Mouse (Mus musculus) frontal cortex, postnatal 25 days (tissue): Measurements from ENCODE around the gene Rcl1.

Source experiments
- DNase-seq, 2 experiments: peaks; one replicate each; pipeline ENCODE4 v3.0.0; 2022; ENCODE audit warnings: low spot score in 2 of 2

Rcl1 gene

GRCm38 (mm10) chr19:29150038-29150437 is 48.9 kb downstream of the Rcl1 start:
- DNase-seq = no peak

DNA sequence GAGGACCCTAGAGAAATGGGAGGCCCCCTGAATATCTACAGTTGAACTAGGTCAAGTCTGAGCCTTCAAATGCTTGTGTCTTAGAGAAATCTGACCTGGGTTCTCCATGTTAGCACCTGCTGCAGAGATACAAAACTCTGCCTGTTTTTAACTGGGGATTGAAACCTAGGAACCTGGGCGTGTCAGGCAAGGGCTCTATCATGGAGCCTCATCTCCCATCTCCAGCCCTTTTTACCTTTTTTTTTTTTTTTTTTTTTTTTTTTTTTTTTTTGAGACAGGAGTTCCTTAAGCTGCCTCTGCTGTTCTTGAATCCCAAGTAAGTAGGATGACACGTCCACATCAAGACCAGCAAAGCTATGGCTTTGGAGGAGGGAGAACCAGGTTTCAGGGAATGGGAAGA is 50.3 kb downstream of the Rcl1 start:
- DNase-seq = no peak

DNA sequence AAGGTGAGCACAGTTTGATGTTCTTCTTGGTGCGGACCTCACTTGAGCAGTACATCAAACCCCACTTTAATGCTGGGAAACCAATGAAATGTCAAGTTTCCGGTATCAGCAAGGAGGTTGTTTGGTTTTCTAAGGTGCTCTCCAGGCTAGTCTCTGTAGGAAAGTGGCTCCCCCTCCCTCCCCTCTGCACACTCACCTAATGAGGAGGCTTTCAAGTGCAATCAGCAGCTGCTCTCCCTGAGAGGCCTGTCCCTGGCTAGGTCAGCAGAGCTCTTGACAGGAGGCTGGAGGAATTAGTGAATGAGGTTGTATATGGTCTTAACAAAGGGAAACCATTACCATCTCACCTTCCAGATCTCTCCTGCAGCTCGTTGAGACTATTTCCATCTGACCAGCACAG is 54.4 kb downstream of the Rcl1 start:
- no peak for DNase-seq

DNA sequence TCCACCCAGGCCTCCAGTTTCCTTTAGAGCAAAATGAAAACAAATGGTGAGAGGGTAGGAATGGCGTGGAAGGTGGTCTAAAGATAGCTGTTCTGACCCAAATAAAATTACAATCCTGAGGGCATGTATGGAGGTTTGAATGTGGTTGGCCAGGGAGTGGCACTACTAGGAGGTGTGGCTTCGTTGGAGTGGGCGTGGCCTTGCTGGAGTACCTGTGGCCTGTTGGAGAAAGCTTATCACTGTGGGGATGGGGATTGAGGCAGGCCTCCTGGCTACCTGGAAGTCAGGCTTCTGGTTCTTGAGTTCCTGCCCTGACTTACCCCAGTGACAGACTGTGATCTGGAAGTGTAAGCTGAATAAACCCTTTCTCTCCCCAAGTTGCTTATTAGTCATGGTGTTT is 55.2 kb downstream of the Rcl1 start:
- no peak for DNase-seq

GRCm38 (mm10) chr19:29157678-29158466 is 56.7 kb downstream of the Rcl1 start:
- no peak for DNase-seq

GRCm38 (mm10) chr19:29158486-29158885 is 57.3 kb downstream of the Rcl1 start:
- DNase-seq = no peak

DNA sequence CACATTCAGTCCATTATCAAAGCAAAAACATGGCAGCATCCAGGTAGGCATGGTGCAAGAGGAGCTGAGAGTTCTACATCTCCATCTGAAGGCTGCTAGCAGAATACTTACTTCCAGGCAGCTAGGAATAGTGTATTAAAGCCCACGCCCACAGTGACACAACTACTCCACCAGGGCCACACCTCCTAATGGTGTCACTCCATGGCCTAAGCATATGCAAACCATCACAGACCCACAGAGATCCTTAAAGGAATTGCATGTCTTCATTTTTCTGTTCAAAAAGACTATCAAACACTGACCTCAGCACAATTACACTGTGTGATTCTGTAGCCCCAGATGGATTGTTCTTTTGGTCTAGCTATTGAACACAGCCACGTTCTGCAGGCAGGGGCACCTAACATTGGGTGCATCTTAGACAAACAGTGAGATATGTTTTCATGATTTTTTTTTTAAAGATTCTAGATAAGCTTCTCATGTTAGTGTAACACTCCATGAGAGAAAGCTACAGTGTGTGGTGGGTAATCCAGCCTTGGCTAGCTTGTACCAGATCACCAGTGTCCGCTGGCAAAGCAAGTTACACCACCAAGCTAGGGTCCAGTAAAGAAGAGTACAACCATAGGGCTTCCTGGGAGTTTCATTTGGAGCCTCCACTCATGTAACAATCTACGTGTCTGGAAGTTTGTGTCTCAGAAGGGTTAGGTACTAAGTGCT is 62.8 kb downstream of the Rcl1 start:
- DNase-seq = no peak

- DNase-seq = no peak
Measured at GRCm38 (mm10) chr19:29164528-29165166, 63.5 kb downstream of the Rcl1 start.

- DNase-seq = no peak
Measured at GRCm38 (mm10) chr19:29167938-29168337, 66.8 kb downstream of the Rcl1 start.

DNA sequence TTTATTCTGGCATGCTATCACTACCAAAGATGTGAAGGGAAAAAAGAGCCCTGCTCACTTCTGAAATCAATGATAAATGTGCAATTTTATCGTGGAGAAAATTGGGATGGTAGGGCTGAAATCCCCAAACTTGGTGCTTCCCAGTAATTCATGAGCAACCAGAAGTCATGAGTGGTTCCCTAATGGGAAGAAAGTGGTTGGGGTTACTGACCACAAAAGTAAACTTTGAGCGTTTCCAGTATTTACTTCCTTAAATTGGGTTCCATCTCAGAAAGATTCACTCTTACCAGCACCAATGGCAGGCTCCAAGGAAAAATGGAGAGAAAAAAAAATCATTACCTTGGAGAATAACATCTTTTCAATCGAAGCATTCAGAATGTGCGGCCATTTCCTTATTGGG is 79.2 kb downstream of the Rcl1 start:
- DNase-seq = no peak

- DNase-seq = no peak
Measured at GRCm38 (mm10) chr19:29182166-29182565, 81.0 kb downstream of the Rcl1 start.

- no peak for DNase-seq
Measured at GRCm38 (mm10) chr19:29185122-29185521, 83.9 kb downstream of the Rcl1 start.

GRCm38 (mm10) chr19:29185552-29186232 is 84.5 kb downstream of the Rcl1 start:
- no peak for DNase-seq

- DNase-seq = no peak
Measured at GRCm38 (mm10) chr19:29188879-29189278, 87.7 kb downstream of the Rcl1 start.
